Mouse (Mus musculus) ES-E14 (cell line): ENCODE measurements around the gene Syde2. TPM values are rescaled to one million over a fixed set of nuclear protein-coding genes. Genes with fewer than 3 reads are reported as not detected.

Source experiments
- DNase-seq: peaks from one replicate; pipeline ENCODE4 v3.0.0-alpha.2; 2013; ENCODE audit warnings: low read depth, low spot score
- H3K27ac ChIP-seq: 2 replicates; pipeline ENCODE4 v1.5.1; 2012; ENCODE audit warnings: low read depth, mild to moderate bottlenecking, low read length, moderate library complexity, mixed read lengths; ENCODE audit not compliant: poor library complexity, insufficient read depth, severe bottlenecking
- H3K36me3 ChIP-seq: 2 replicates; pipeline ENCODE4 v1.6.1; 2012; ENCODE audit warnings: mild to moderate bottlenecking, low read length, moderate library complexity, mixed read lengths; ENCODE audit not compliant: control insufficient read depth, poor library complexity, insufficient read depth, severe bottlenecking
- H3K4me1 ChIP-seq, 2 experiments: fragments of 150-350 bp in 1 of 2; sonication (generic) in 1 of 2; 2 replicates each; pipeline ENCODE4 v1.6.1; 2012; ENCODE audit warnings: low read length in 2 of 2, mild to moderate bottlenecking in 1 of 2, mixed read lengths in 1 of 2; ENCODE audit not compliant: control insufficient read depth in 2 of 2, insufficient read depth in 2 of 2, poor library complexity in 1 of 2
- H3K4me3 ChIP-seq, 2 experiments: fragments of 150-350 bp in 1 of 2; sonication (generic) in 1 of 2; 2 replicates each; pipeline ENCODE4 v1.5.1; 2012; ENCODE audit warnings: low read length in 2 of 2, low read depth in 1 of 2, mild to moderate bottlenecking in 1 of 2, mixed read lengths in 1 of 2; ENCODE audit not compliant: insufficient read depth in 1 of 2, poor library complexity in 1 of 2, severe bottlenecking in 1 of 2
- H3K9ac ChIP-seq: 2 replicates; pipeline ENCODE4 v1.6.1; 2012; ENCODE audit warnings: low read depth, mild to moderate bottlenecking, low read length, mixed read lengths; ENCODE audit not compliant: poor library complexity, insufficient read depth, severe bottlenecking
- H3K9me3 ChIP-seq: fragments of 150-350 bp; sonication (generic); 2 replicates; pipeline ENCODE4 v1.6.1; 2012; ENCODE audit warnings: low read depth, mild to moderate bottlenecking, low read length; ENCODE audit not compliant: control insufficient read depth, insufficient read depth
- CHD2 ChIP-seq: IDR thresholded peaks from 2 replicates; pipeline ENCODE4 v1.6.1; 2014; ENCODE audit warnings: mild to moderate bottlenecking, low read depth, low read length, inconsistent platforms
- HCFC1 ChIP-seq: IDR thresholded peaks from 2 replicates; pipeline ENCODE4 v1.6.1; 2012; ENCODE audit warnings: low read length, inconsistent platforms, borderline replicate concordance; ENCODE audit not compliant: insufficient read depth
- MAFK ChIP-seq: IDR thresholded peaks from 2 replicates; pipeline ENCODE4 v1.6.1; 2014; ENCODE audit warnings: mild to moderate bottlenecking, low read depth, low read length, inconsistent platforms; ENCODE audit not compliant: insufficient read depth
- ZC3H11A ChIP-seq: IDR thresholded peaks from 2 replicates; pipeline ENCODE4 v1.6.1; 2012; ENCODE audit warnings: low read depth, mild to moderate bottlenecking, inconsistent platforms, low read length, borderline replicate concordance
- ZNF384 ChIP-seq: IDR thresholded peaks from 2 replicates; pipeline ENCODE4 v1.6.1; 2012; ENCODE audit warnings: low read depth, low read length, inconsistent platforms
- in situ Hi-C, 2 experiments: fragments of 600-800 bp; cut with MboI; formaldehyde crosslinking; loops; one replicate each; pipeline ENCODE4 v1.15.1; 2025; ENCODE audit warnings: low sequenced_read_pairs in 2 of 2, inconsistent platforms in 1 of 2; ENCODE audit not compliant: unreplicated experiment in 2 of 2
- total RNA-seq: library from RNA; depleted of rRNA; stranded (reverse); fragments of 300-350 nt; gene quantifications from 2 replicates; pipeline ENCODE4 v1.2.3, GENCODE M21; 2012

Syde2 gene
- total RNA-seq, 1 experiment = 19.9 TPM

DNA sequence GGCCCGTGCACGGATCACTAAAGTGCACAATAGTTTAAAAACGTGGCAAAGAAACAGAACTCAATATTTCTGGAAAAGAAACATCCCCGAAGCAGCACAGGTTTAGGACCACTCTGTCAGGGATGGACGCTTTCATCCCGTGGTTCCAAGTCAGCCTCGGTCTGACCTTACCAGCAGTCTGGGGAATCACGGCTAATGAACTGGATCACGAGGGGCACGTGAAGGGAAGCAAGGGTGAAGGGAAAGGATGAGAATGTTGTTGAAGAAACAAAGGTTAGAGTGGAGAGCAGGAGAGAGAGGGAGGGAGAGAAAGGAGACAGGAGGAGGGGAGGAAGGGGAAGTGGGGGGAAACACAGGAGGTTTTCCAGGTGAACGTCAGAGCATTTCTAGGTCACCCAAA is 58.4 kb downstream of the Syde2 start:
- no peaks in the 10 kb centered on the region for H3K9me3 ChIP-seq
- no peaks in the 10 kb centered on the region for H3K36me3 ChIP-seq
- TF ChIP-seq CHD2 = no peak
- no peak for TF ChIP-seq HCFC1
- no peak for TF ChIP-seq MAFK
- TF ChIP-seq ZC3H11A = no peak
- no peak for TF ChIP-seq ZNF384
- no peak overlapping the region for H3K4me3 ChIP-seq
- H3K9ac ChIP-seq = no peak overlapping the region
- H3K4me1 ChIP-seq = peaks cover 4 to 11% of the 10 kb centered on the region in 2 experiments; a peak in 2 of 4 replicates
- DNase-seq = no peak
- H3K27ac ChIP-seq = no peak overlapping the region
- in situ Hi-C loops = no loop called here

- H3K4me1 ChIP-seq = peaks cover 4 to 11% of the 10 kb centered on the region in 2 experiments; a peak in 2 of 4 replicates
- H3K36me3 ChIP-seq = no peaks in the 10 kb centered on the region
- peak overlapping the region in 1 of 2 experiments; percentile 11; a peak in 1 of 4 replicates for H3K4me3 ChIP-seq
- H3K9ac ChIP-seq = no peak overlapping the region
- no peaks in the 10 kb centered on the region for H3K9me3 ChIP-seq
- no peak overlapping the region for H3K27ac ChIP-seq
- TF ChIP-seq CHD2 (no peak), MAFK (no peak), ZC3H11A (no peak), HCFC1 (no peak), ZNF384 (no peak)
- in situ Hi-C loops = no loop called here
- DNase-seq = no peak
Observed at GRCm38 (mm10) chr3:146047704-146048207, 60.1 kb downstream of the Syde2 start.

GRCm38 (mm10) chr3:146049951-146050350 is 62.3 kb downstream of the Syde2 start:
- in situ Hi-C loops = loop anchor here in 1 of 2 experiments (5.0 to 10.0 kb wide), 2 partner anchors 105 to 127 kb away; no protein-coding TSS in a partner anchor

GRCm38 (mm10) chr3:146051277-146052007 is 63.8 kb downstream of the Syde2 start:
- H3K4me1 ChIP-seq = peaks cover 2 to 7% of the 10 kb centered on the region in 2 experiments; a peak in 2 of 4 replicates
- in situ Hi-C loops = loop anchor here in 1 of 2 experiments (5.0 to 10.0 kb wide), 2 partner anchors 107 to 126 kb away; no protein-coding TSS in a partner anchor
- H3K36me3 ChIP-seq = no peaks in the 10 kb centered on the region
- H3K9ac ChIP-seq = no peak overlapping the region
- TF ChIP-seq ZNF384 = no peak
- TF ChIP-seq MAFK = no peak
- TF ChIP-seq HCFC1 = no peak
- TF ChIP-seq ZC3H11A = no peak
- no peak for TF ChIP-seq CHD2
- H3K27ac ChIP-seq = no peak overlapping the region
- H3K4me3 ChIP-seq = no peak overlapping the region
- H3K9me3 ChIP-seq = no peaks in the 10 kb centered on the region
- DNase-seq = no peak

More at GRCm38 (mm10) chr3:146049951-146050350, 62.3 kb downstream of the Syde2 start:
- H3K9ac ChIP-seq = no peak overlapping the region
- H3K9me3 ChIP-seq = no peaks in the 10 kb centered on the region
- peaks cover 2 to 9% of the 10 kb centered on the region in 2 experiments; a peak in 2 of 4 replicates for H3K4me1 ChIP-seq
- H3K4me3 ChIP-seq = no peak overlapping the region
- TF ChIP-seq CHD2 = no peak
- TF ChIP-seq ZC3H11A = no peak
- no peak for TF ChIP-seq MAFK
- no peak for TF ChIP-seq HCFC1
- no peak for TF ChIP-seq ZNF384
- DNase-seq = no peak
- H3K36me3 ChIP-seq = no peaks in the 10 kb centered on the region
- H3K27ac ChIP-seq = no peak overlapping the region
